ENCODE assay signal across 21 mouse cellular contexts in genomic region chr12:105519851-105520250, GRCm38 (mm10). TPM values are rescaled to one million over a fixed set of nuclear protein-coding genes. Genes with fewer than 3 reads are reported as not detected.
DNase-seq lines count a peak whose midpoint lies in the region; ATAC-seq lines count a peak whose summit lies in the region.
"Had no signal": no experiment of that assay in that cellular context is flagged by ENCODE, and none has a peak within 500 bp of the region (broad histone marks: within the 10 kb centered on the region; RNA-seq: fewer than 3 reads in every experiment).

No protein-coding gene starts in this region.

- peaks cover 33% of the 10 kb centered on the region for H3K27me3 ChIP-seq in heart, embryonic 13.5 days (replicated peaks)
- no peaks in the 10 kb centered on the region for H3K27me3 ChIP-seq in heart, embryonic 11.5 days (ENCODE audit: control insufficient read depth, insufficient read depth, low read length)
- no peaks in the 10 kb centered on the region for H3K27me3 ChIP-seq in embryonic facial prominence, embryonic 15.5 days
- no peaks in the 10 kb centered on the region for H3K27me3 ChIP-seq in limb, embryonic 10.5 days (ENCODE audit: low read depth, poor library complexity, severe bottlenecking)
- H3K27me3 ChIP-seq: forebrain, embryonic 12.5 days; limb, embryonic 15.5 days; liver, embryonic 15.5 days; neural tube, embryonic 13.5 days had no signal

- ATAC-seq in heart, embryonic 13.5 days (ENCODE audit: extremely low read depth, insufficient number of reproducible peaks, low FRiP score, low TSS enrichment) = no peak
- ATAC-seq in heart, embryonic 11.5 days (replicated peaks; ENCODE audit: insufficient number of reproducible peaks, low FRiP score, low TSS enrichment) = no peak
- no peak for ATAC-seq in embryonic facial prominence, embryonic 15.5 days (ENCODE audit: insufficient number of reproducible peaks, low FRiP score, low TSS enrichment, low read depth)

- no peaks in the 10 kb centered on the region for H3K36me3 ChIP-seq in heart, embryonic 13.5 days
- no peaks in the 10 kb centered on the region for H3K36me3 ChIP-seq in heart, embryonic 11.5 days (ENCODE audit: control insufficient read depth, insufficient read depth, low read length)
- H3K36me3 ChIP-seq in embryonic facial prominence, embryonic 15.5 days = no peaks in the 10 kb centered on the region
- no peaks in the 10 kb centered on the region for H3K36me3 ChIP-seq in limb, embryonic 10.5 days
- H3K36me3 ChIP-seq: forebrain, embryonic 12.5 days; limb, embryonic 15.5 days; liver, embryonic 15.5 days; neural tube, embryonic 13.5 days had no signal

- H3K27ac ChIP-seq in heart, embryonic 13.5 days (replicated peaks) = peak overlapping the region; percentile 65
- H3K27ac ChIP-seq in heart, embryonic 11.5 days (ENCODE audit: low read depth, low read length) = no peak overlapping the region
- 0 out of 2 replicates have a peak overlapping the region, but pooled peaks have one; percentile 18 for H3K27ac ChIP-seq in embryonic facial prominence, embryonic 15.5 days (replicated peaks)
- H3K27ac ChIP-seq in limb, embryonic 10.5 days = peak overlapping the region; percentile 2; the same call in 1 of the 2 replicates
- H3K27ac ChIP-seq: forebrain, embryonic 12.5 days; hindbrain, embryonic 14.5 days; liver, embryonic 15.5 days; neural tube, embryonic 13.5 days had no signal

- peaks cover 55% of the 10 kb centered on the region for H3K4me1 ChIP-seq in heart, embryonic 13.5 days
- peaks cover 12% of the 10 kb centered on the region for H3K4me1 ChIP-seq in heart, embryonic 11.5 days (ENCODE audit: control insufficient read depth, insufficient read depth, low read length)
- H3K4me1 ChIP-seq in embryonic facial prominence, embryonic 15.5 days = peaks cover 29% of the 10 kb centered on the region
- peaks cover 6% of the 10 kb centered on the region; the same call in 1 of the 2 replicates for H3K4me1 ChIP-seq in limb, embryonic 10.5 days
- H3K4me1 ChIP-seq: liver, embryonic 15.5 days; megakaryocyte, embryonic 14.5 days had no signal

- H3K9ac ChIP-seq in heart, embryonic 13.5 days = no peak overlapping the region
- no peak overlapping the region for H3K9ac ChIP-seq in heart, embryonic 11.5 days (ENCODE audit: low read depth, low read length)
- no peak overlapping the region for H3K9ac ChIP-seq in embryonic facial prominence, embryonic 15.5 days
- H3K9ac ChIP-seq: forebrain, embryonic 12.5 days; hindbrain, embryonic 14.5 days; limb, embryonic 15.5 days; liver, embryonic 15.5 days; neural tube, embryonic 13.5 days had no signal

- WGBS in heart, embryonic 13.5 days = 68% methylated on average over 2 of the region's 2 CpGs
- WGBS in heart, embryonic 11.5 days (ENCODE audit: insufficient replicate concordance) = 74% methylated on average over 2 of the region's 2 CpGs
- 71% methylated on average over 2 of the region's 2 CpGs for WGBS in embryonic facial prominence, embryonic 15.5 days
- WGBS in limb, embryonic 10.5 days = 83% methylated on average over 2 of the region's 2 CpGs

- DNase-seq in kidney, postnatal 14 days = peak; percentile 41
- no peak for DNase-seq in kidney, postnatal 4 days
- DNase-seq in limb, embryonic 10.5 days (ENCODE audit: low spot score) = no peak
- DNase-seq in thymus, postnatal 4 days = no peak
- DNase-seq: cerebellum, adult 18-20 months; cerebellum, postnatal 25 days; gastrocnemius, postnatal 14 days; kidney, postnatal 10 days; midbrain, embryonic 14.5 days; right cerebral cortex, adult 18-20 months; thymus, adult 2 months had no signal

- peaks cover 6% of the 10 kb centered on the region for H3K9me3 ChIP-seq in heart, embryonic 13.5 days
- H3K9me3 ChIP-seq in heart, embryonic 11.5 days (replicated peaks; ENCODE audit: control insufficient read depth, low read length) = no peaks in the 10 kb centered on the region
- H3K9me3 ChIP-seq in embryonic facial prominence, embryonic 15.5 days (replicated peaks) = no peaks in the 10 kb centered on the region; the same call in 1 of the 2 replicates
- H3K9me3 ChIP-seq in limb, embryonic 10.5 days (replicated peaks) = no peaks in the 10 kb centered on the region
- H3K9me3 ChIP-seq: limb, embryonic 15.5 days; liver, embryonic 15.5 days had no signal

- H3K4me3 ChIP-seq in heart, embryonic 13.5 days = no peak overlapping the region
- H3K4me3 ChIP-seq in heart, embryonic 11.5 days (ENCODE audit: low read depth, low read length) = no peak overlapping the region
- H3K4me3 ChIP-seq in embryonic facial prominence, embryonic 15.5 days (replicated peaks) = no peak overlapping the region
- no peak overlapping the region for H3K4me3 ChIP-seq in limb, embryonic 10.5 days
- H3K4me3 ChIP-seq: forebrain, embryonic 12.5 days; heart, adult 2 months; limb, embryonic 15.5 days; liver, embryonic 15.5 days; megakaryocyte, embryonic 14.5 days; neural tube, embryonic 13.5 days had no signal

- H3K4me2 ChIP-seq in heart, embryonic 13.5 days = no peak overlapping the region
- H3K4me2 ChIP-seq in heart, embryonic 11.5 days = no peak overlapping the region
- no peak overlapping the region for H3K4me2 ChIP-seq in embryonic facial prominence, embryonic 15.5 days (replicated peaks)
- H3K4me2 ChIP-seq: forebrain, embryonic 12.5 days; hindbrain, embryonic 14.5 days; limb, embryonic 15.5 days; liver, embryonic 15.5 days; neural tube, embryonic 13.5 days had no signal

RNA-seq across cellular contexts. Expression of gene Bdkrb2, which starts 43.2 kb away (rescaled TPM):
- 0.91 and 1.1 TPM in 2 replicates for polyA plus RNA-seq in heart, embryonic 13.5 days (2015; fragmentation: Nextera tagmentation; extraction: Ambion mirVana)
- polyA plus RNA-seq in heart, embryonic 11.5 days (2014; fragmentation: Nextera tagmentation; extraction: Ambion mirVana) = 0.42 and 0.69 TPM in 2 replicates
- 2.6 and 2.8 TPM in 2 replicates for polyA plus RNA-seq in embryonic facial prominence, embryonic 15.5 days (2015; fragmentation: Nextera tagmentation; extraction: Ambion mirVana)
- polyA plus RNA-seq in limb, embryonic 10.5 days (2016; fragmentation: Nextera tagmentation; extraction: Ambion mirVana) = 0.36 and 0.93 TPM in 2 replicates
